Mouse (Mus musculus): ENCODE measurements around the gene Apoh. TPM values are rescaled to one million over a fixed set of nuclear protein-coding genes. Genes with fewer than 3 reads are reported as not detected.
A peak's percentile ranks its signal among the peaks of the same experiment; 100 is the strongest.

The Apoh gene
- total and polyA plus RNA-seq, 3 experiments, result not detected

GRCm38 (mm10) chr11:108325943-108326342 lies 17.2 kb upstream of the Apoh start:
- Histone ChIP-seq H3K27me3 (ENCODE audit: control insufficient read depth in 1 of 2, insufficient read depth in 2 of 2, low read length in 2 of 2) (no peaks in the 10 kb centered on the region), H3K9ac (ENCODE audit: control insufficient read depth, low read depth, low read length, poor library complexity, severe bottlenecking) (no peak overlapping the region), H3K9me3 (replicated peaks; ENCODE audit: insufficient read depth, low read length) (no peaks in the 10 kb centered on the region), H3K27ac (ENCODE audit: control insufficient read depth, low read depth, low read length) (no peak overlapping the region), H3K36me3 (ENCODE audit: control insufficient read depth in 1 of 2, insufficient read depth in 2 of 2, low read length in 2 of 2) (peaks cover 5 to 20% of the 10 kb centered on the region in 2 experiments), H3K4me3 (ENCODE audit: control insufficient read depth in 1 of 2, insufficient read depth in 1 of 2, low read depth in 2 of 2, low read length in 2 of 2) (no peak overlapping the region), H3K4me1 (ENCODE audit: control insufficient read depth in 1 of 2, insufficient read depth in 2 of 2, low read length in 2 of 2) (peaks cover 9 to 18% of the 10 kb centered on the region in 2 experiments), H3K79me2 (ENCODE audit: control insufficient read depth, insufficient read depth, low read length, poor library complexity) (no peaks in the 10 kb centered on the region)
- TF ChIP-seq RAD21 (IDR thresholded peaks at IDR 0.05; ENCODE audit: low read depth, low read length) (no peak), ZKSCAN1 (IDR thresholded peaks at IDR 0.05; ENCODE audit: low read depth, low read length) (peak; percentile 88)
- DNase-seq (ENCODE audit: low read depth, low spot score), result no peak

GRCm38 (mm10) chr11:108330818-108331217 lies 12.3 kb upstream of the Apoh start:
- TF ChIP-seq CHD1 (IDR thresholded peaks at IDR 0.05; ENCODE audit: low read depth, low read length) (no peak), TBP (IDR thresholded peaks at IDR 0.05; ENCODE audit: low read depth, low read length) (no peak), CHD2 (IDR thresholded peaks at IDR 0.05; ENCODE audit: low read length) (no peak), UBTF (IDR thresholded peaks at IDR 0.05; ENCODE audit: borderline replicate concordance, insufficient read depth, low read depth, low read length) (no peak), TCF12 (IDR thresholded peaks at IDR 0.05; ENCODE audit: low read depth, low read length) (no peak), ZKSCAN1 (IDR thresholded peaks at IDR 0.05; ENCODE audit: low read depth, low read length) (no peak), RCOR1 (IDR thresholded peaks at IDR 0.05; ENCODE audit: low read depth, low read length) (no peak), BHLHE40 (IDR thresholded peaks at IDR 0.05; ENCODE audit: borderline replicate concordance, low read depth, low read length) (no peak), USF2 (IDR thresholded peaks at IDR 0.05; ENCODE audit: borderline replicate concordance in 1 of 2, insufficient read depth in 1 of 2, low read depth in 1 of 2, low read length in 2 of 2) (no peak)
- no peaks in the 10 kb centered on the region for H3K79me2 ChIP-seq (ENCODE audit: control insufficient read depth, insufficient read depth, low read length, poor library complexity)
- H3K4me1 ChIP-seq (ENCODE audit: control insufficient read depth in 1 of 2, insufficient read depth in 2 of 2, low read length in 2 of 2), result peaks cover 0 to 3% of the 10 kb centered on the region in 2 experiments; a peak in 1 of 4 replicates
- peaks cover 2 to 15% of the 10 kb centered on the region in 2 experiments; a peak in 3 of 4 replicates for H3K36me3 ChIP-seq (ENCODE audit: control insufficient read depth in 1 of 2, insufficient read depth in 2 of 2, low read length in 2 of 2)
- no peak for DNase-seq (ENCODE audit: low read depth, low spot score)
- no peaks in the 10 kb centered on the region for H3K27me3 ChIP-seq (ENCODE audit: control insufficient read depth in 1 of 2, insufficient read depth in 2 of 2, low read length in 2 of 2)
- H3K27ac ChIP-seq (ENCODE audit: control insufficient read depth, low read depth, low read length), result no peak overlapping the region
- H3K4me3 ChIP-seq (ENCODE audit: control insufficient read depth in 1 of 2, insufficient read depth in 1 of 2, low read depth in 2 of 2, low read length in 2 of 2), result no peak overlapping the region
- no peak overlapping the region for H3K9ac ChIP-seq (ENCODE audit: control insufficient read depth, low read depth, low read length, poor library complexity, severe bottlenecking)
- no peaks in the 10 kb centered on the region for H3K9me3 ChIP-seq (replicated peaks; ENCODE audit: insufficient read depth, low read length)

- Histone ChIP-seq H3K4me3 (ENCODE audit: control insufficient read depth in 1 of 2, insufficient read depth in 1 of 2, low read depth in 2 of 2, low read length in 2 of 2) (no peak overlapping the region), H3K4me1 (ENCODE audit: control insufficient read depth in 1 of 2, insufficient read depth in 2 of 2, low read length in 2 of 2) (no peaks in the 10 kb centered on the region), H3K27ac (ENCODE audit: control insufficient read depth, low read depth, low read length) (no peak overlapping the region), H3K36me3 (ENCODE audit: control insufficient read depth in 1 of 2, insufficient read depth in 2 of 2, low read length in 2 of 2) (peaks cover 0 to 15% of the 10 kb centered on the region in 2 experiments; a peak in 2 of 4 replicates), H3K27me3 (ENCODE audit: control insufficient read depth in 1 of 2, insufficient read depth in 2 of 2, low read length in 2 of 2) (no peaks in the 10 kb centered on the region), H3K79me2 (ENCODE audit: control insufficient read depth, insufficient read depth, low read length, poor library complexity) (no peaks in the 10 kb centered on the region), H3K9me3 (replicated peaks; ENCODE audit: insufficient read depth, low read length) (no peaks in the 10 kb centered on the region), H3K9ac (ENCODE audit: control insufficient read depth, low read depth, low read length, poor library complexity, severe bottlenecking) (no peak overlapping the region)
- no peak for TF ChIP-seq MYB (IDR thresholded peaks at IDR 0.05; ENCODE audit: low read depth, low read length)
- no peak for TF ChIP-seq ELF1 (IDR thresholded peaks at IDR 0.05; ENCODE audit: low read depth, low read length)
- no peak for TF ChIP-seq ETS1 (IDR thresholded peaks at IDR 0.05; ENCODE audit: low read depth, low read length)
- TF ChIP-seq CTCF (IDR thresholded peaks at IDR 0.05 in 2 of 3, conservative IDR thresholded peaks at IDR 0.05 in 1 of 3; ENCODE audit: control insufficient read depth in 1 of 3, insufficient read depth in 1 of 3, low read depth in 2 of 3, low read length in 3 of 3, poor library complexity in 1 of 3, severe bottlenecking in 1 of 3), result no peak
- TF ChIP-seq SMC3 (IDR thresholded peaks at IDR 0.05; ENCODE audit: low read depth, low read length), result no peak
- TF ChIP-seq MAFK (IDR thresholded peaks at IDR 0.05; ENCODE audit: borderline replicate concordance, low read depth, low read length), result no peak
- no peak for TF ChIP-seq BHLHE40 (IDR thresholded peaks at IDR 0.05; ENCODE audit: borderline replicate concordance, low read depth, low read length)
- no peak for DNase-seq (ENCODE audit: low read depth, low spot score)
These were observed 10.1 kb upstream of the Apoh start for GRCm38 (mm10) chr11:108333006-108333405.

Data from MEL (cell line).